Mouse (Mus musculus): Measurements from ENCODE around the gene Sh3bp2.
"Not testable (repeated sequence)": the region's sequence is repeated elsewhere in the genome, so short reads cannot be mapped to it uniquely, and the experiment has no call there.

DNA sequence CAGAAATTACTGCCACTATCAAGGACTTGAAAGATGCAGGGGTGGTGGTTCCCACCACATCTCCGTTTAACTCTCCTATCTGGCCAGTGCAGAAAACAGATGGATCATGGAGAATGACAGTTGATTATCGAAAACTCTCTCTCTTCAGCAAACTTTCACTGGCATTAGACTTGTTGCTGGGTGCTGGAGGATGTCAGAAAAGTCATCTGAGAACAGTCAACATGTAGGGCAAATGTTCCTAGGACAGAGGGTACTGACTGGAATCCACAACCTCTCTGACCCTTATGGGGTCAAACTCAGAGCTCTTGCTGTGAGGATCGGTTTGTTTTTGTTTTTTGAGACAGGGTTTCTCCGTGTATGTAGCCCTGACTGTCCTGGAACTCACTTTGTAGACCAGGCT lies 46.9 kb downstream of the Sh3bp2 start:
- not testable (repeated sequence) for TF ChIP-seq CTCF, POLR2A (IDR thresholded peaks at IDR 0.05; ENCODE audit: extremely low read depth, insufficient read depth, low read length)
